Mouse (Mus musculus) lung, postnatal 0 days (tissue): ENCODE results near the gene Nup153.

Experiments used
- CTCF ChIP-seq: IDR thresholded peaks from 2 replicates; pipeline ENCODE4 v1.5.1; 2016; ENCODE audit warnings: antibody characterized with exemption, mild to moderate bottlenecking
- EP300 ChIP-seq: IDR thresholded peaks from 2 replicates; pipeline ENCODE4 v1.6.1; 2016; ENCODE audit warnings: antibody characterized with exemption, mild to moderate bottlenecking, control low read depth

DNA sequence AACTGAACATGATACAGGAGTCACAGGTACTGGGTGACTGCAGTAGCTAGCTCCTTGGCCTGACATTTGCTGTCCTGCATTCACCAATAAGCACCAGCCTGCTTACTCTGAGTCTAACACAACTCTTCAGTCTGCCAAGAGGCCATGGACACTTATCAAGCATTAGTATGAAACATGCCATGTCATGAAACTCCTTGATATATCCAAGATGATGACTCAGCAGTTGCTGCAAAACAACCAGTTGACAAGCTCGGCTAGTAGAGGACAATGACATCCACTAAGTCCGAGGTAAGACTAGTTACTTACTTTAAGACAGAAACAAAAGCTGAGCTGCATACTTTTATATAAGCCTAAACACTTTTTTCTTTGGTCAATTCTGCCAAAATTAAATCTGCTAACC is 2.5 kb downstream of the Nup153 start:
- TF ChIP-seq CTCF (no peak), EP300 (no peak)
